Mouse (Mus musculus) CH12.LX (cell line): Measurements from ENCODE around the gene Cilp2. TPM values are rescaled to one million over a fixed set of nuclear protein-coding genes. Genes with fewer than 3 reads are reported as not detected.

Experiments
- DNase-seq: peaks from one replicate; pipeline ENCODE4 v3.0.0-alpha.2; 2013; ENCODE audit errors: extremely low read depth
- H3K27ac ChIP-seq: 2 replicates; pipeline ENCODE4 v1.5.1; 2012; ENCODE audit warnings: low read depth, mild to moderate bottlenecking, control low read depth, moderate library complexity; ENCODE audit not compliant: insufficient read depth
- H3K27me3 ChIP-seq: replicated peaks from 2 replicates; pipeline ENCODE3; 2012; ENCODE audit warnings: inconsistent platforms
- H3K36me3 ChIP-seq, 2 experiments: replicated peaks in 1 of 2; 2 replicates each; pipeline versions ENCODE3 to v1.6.1; 2012; ENCODE audit warnings: inconsistent platforms in 1 of 2, low read length in 1 of 2, mild to moderate bottlenecking in 1 of 2, mixed read lengths in 1 of 2, moderate library complexity in 1 of 2; ENCODE audit not compliant: control insufficient read depth in 1 of 2, insufficient read depth in 1 of 2
- H3K4me1 ChIP-seq, 2 experiments: 2 replicates each; pipeline ENCODE4 v1.6.1; 2012; ENCODE audit warnings: inconsistent platforms in 1 of 2, moderate library complexity in 1 of 2; ENCODE audit not compliant: insufficient read depth in 2 of 2, control insufficient read depth in 1 of 2
- H3K4me2 ChIP-seq: 2 replicates; pipeline ENCODE4 v1.6.1; 2012; ENCODE audit warnings: low read depth, mild to moderate bottlenecking, control low read depth; ENCODE audit not compliant: poor library complexity, insufficient read depth, severe bottlenecking
- H3K4me3 ChIP-seq, 3 experiments: fragments of 150-350 bp in 1 of 3; sonication (generic) in 1 of 3; replicated peaks in 1 of 3; 2 replicates each; pipeline versions ENCODE3 to v1.5.1; 2011 to 2012; ENCODE audit warnings: low read depth in 2 of 3, low read length in 2 of 3, mild to moderate bottlenecking in 2 of 3, moderate library complexity in 2 of 3, control low read depth in 1 of 3, improper control_type of control experiment in 1 of 3, inconsistent platforms in 1 of 3, mixed read lengths in 1 of 3; ENCODE audit not compliant: poor library complexity in 1 of 3
- H3K79me2 ChIP-seq: replicated peaks from 2 replicates; pipeline ENCODE4 v1.6.1; 2012; ENCODE audit warnings: mild to moderate bottlenecking, moderate library complexity; ENCODE audit not compliant: control insufficient read depth, poor library complexity, insufficient read depth, severe bottlenecking; ENCODE audit errors: extremely low read depth
- H3K9ac ChIP-seq: 2 replicates; pipeline ENCODE4 v1.6.1; 2012; ENCODE audit warnings: low read depth, mild to moderate bottlenecking, control low read depth, moderate library complexity; ENCODE audit not compliant: insufficient read depth
- H3K9me3 ChIP-seq: replicated peaks from 2 replicates; pipeline ENCODE3; 2012; ENCODE audit warnings: low read length, inconsistent platforms, mixed read lengths
- BHLHE40 ChIP-seq: IDR thresholded peaks from 2 replicates; pipeline ENCODE4 v1.6.1; 2011; ENCODE audit warnings: mild to moderate bottlenecking, low read depth, low read length, improper control_type of control experiment
- CTCF ChIP-seq, 2 experiments: IDR thresholded peaks in 1 of 2; conservative IDR thresholded peaks in 1 of 2; 2 replicates each; pipeline ENCODE4 v1.5.1; 2011 to 2012; ENCODE audit warnings: low read depth in 2 of 2, low read length in 2 of 2, improper control_type of control experiment in 1 of 2, inconsistent platforms in 1 of 2, mild to moderate bottlenecking in 1 of 2, moderate library complexity in 1 of 2
- E2F4 ChIP-seq: IDR thresholded peaks from 2 replicates; pipeline ENCODE4 v1.6.1; 2011; ENCODE audit warnings: low read depth, low read length, improper control_type of control experiment; ENCODE audit not compliant: insufficient replicate concordance
- ELF1 ChIP-seq: IDR thresholded peaks from 2 replicates; pipeline ENCODE4 v1.6.1; 2014; ENCODE audit warnings: low read depth, mild to moderate bottlenecking, inconsistent platforms, low read length, improper control_type of control experiment
- EP300 ChIP-seq: IDR thresholded peaks from 2 replicates; pipeline ENCODE4 v1.6.1; 2011; ENCODE audit warnings: low read length, improper control_type of control experiment
- ETS1 ChIP-seq: conservative IDR thresholded peaks from 2 replicates; pipeline ENCODE4 v1.6.1; 2012; ENCODE audit warnings: low read depth, mild to moderate bottlenecking, inconsistent platforms, low read length, improper control_type of control experiment, moderate library complexity
- GABPA ChIP-seq: IDR thresholded peaks from 2 replicates; pipeline ENCODE4 v1.6.1; 2012; ENCODE audit warnings: low read depth, low read length, improper control_type of control experiment, inconsistent platforms; ENCODE audit not compliant: insufficient replicate concordance
- HCFC1 ChIP-seq: IDR thresholded peaks from 2 replicates; pipeline ENCODE4 v1.6.1; 2012; ENCODE audit warnings: low read depth, mild to moderate bottlenecking, inconsistent platforms, low read length, improper control_type of control experiment
- IRF4 ChIP-seq: IDR thresholded peaks from 2 replicates; pipeline ENCODE4 v1.6.1; 2014; ENCODE audit warnings: low read depth, mild to moderate bottlenecking, inconsistent platforms, low read length, improper control_type of control experiment
- JUN ChIP-seq: IDR thresholded peaks from 2 replicates; pipeline ENCODE4 v1.6.1; 2011; ENCODE audit warnings: low read depth, mild to moderate bottlenecking, low read length, improper control_type of control experiment, moderate library complexity; ENCODE audit not compliant: insufficient read depth
- JUND ChIP-seq: conservative IDR thresholded peaks from 2 replicates; pipeline ENCODE4 v1.6.1; 2011; ENCODE audit warnings: low read depth, low read length, improper control_type of control experiment
- KAT2A ChIP-seq: IDR thresholded peaks from 2 replicates; pipeline ENCODE4 v1.6.1; 2012; ENCODE audit warnings: low read length, improper control_type of control experiment, inconsistent platforms; ENCODE audit not compliant: insufficient replicate concordance
- MAFK ChIP-seq: IDR thresholded peaks from 2 replicates; pipeline ENCODE4 v1.6.1; 2011; ENCODE audit warnings: low read length, improper control_type of control experiment; ENCODE audit not compliant: insufficient replicate concordance
- MAX ChIP-seq: IDR thresholded peaks from 2 replicates; pipeline ENCODE4 v1.6.1; 2011; ENCODE audit warnings: low read length, improper control_type of control experiment
- MAZ ChIP-seq: IDR thresholded peaks from 2 replicates; pipeline ENCODE4 v1.6.1; 2012; ENCODE audit warnings: low read depth, mild to moderate bottlenecking, inconsistent platforms, low read length, improper control_type of control experiment, moderate library complexity
- MXI1 ChIP-seq: IDR thresholded peaks from 2 replicates; pipeline ENCODE4 v1.6.1; 2011; ENCODE audit warnings: mild to moderate bottlenecking, low read depth, low read length, improper control_type of control experiment
- MYC ChIP-seq: IDR thresholded peaks from 2 replicates; pipeline ENCODE4 v1.6.1; 2011; ENCODE audit warnings: low read depth, mild to moderate bottlenecking, improper control_type of control experiment, low read length
- NELFE ChIP-seq: IDR thresholded peaks from 2 replicates; pipeline ENCODE4 v1.6.1; 2011; ENCODE audit warnings: low read depth, low read length, improper control_type of control experiment
- NRF1 ChIP-seq: IDR thresholded peaks from 2 replicates; pipeline ENCODE4 v1.6.1; 2014; ENCODE audit warnings: low read depth, mild to moderate bottlenecking, inconsistent platforms, low read length, improper control_type of control experiment, moderate library complexity
- PAX5 ChIP-seq: IDR thresholded peaks from 2 replicates; pipeline ENCODE4 v1.6.1; 2012; ENCODE audit warnings: low read length, inconsistent platforms, mixed read lengths
- POLR2A ChIP-seq: IDR thresholded peaks from 2 replicates; pipeline ENCODE4 v1.6.1; 2011; ENCODE audit warnings: low read depth, mild to moderate bottlenecking, improper control_type of control experiment, low read length
- RAD21 ChIP-seq: IDR thresholded peaks from 2 replicates; pipeline ENCODE4 v1.6.1; 2011; ENCODE audit warnings: low read depth, mild to moderate bottlenecking, low read length, improper control_type of control experiment, moderate library complexity
- RCOR1 ChIP-seq: conservative IDR thresholded peaks from 2 replicates; pipeline ENCODE4 v1.6.1; 2012; ENCODE audit warnings: low read depth, mild to moderate bottlenecking, inconsistent platforms, low read length, improper control_type of control experiment
- SIN3A ChIP-seq: IDR thresholded peaks from 2 replicates; pipeline ENCODE4 v1.6.1; 2012; ENCODE audit warnings: low read length, improper control_type of control experiment, inconsistent platforms
- SMC3 ChIP-seq: IDR thresholded peaks from 2 replicates; pipeline ENCODE4 v1.6.1; 2011; ENCODE audit warnings: low read depth, low read length, improper control_type of control experiment
- TBP ChIP-seq: conservative IDR thresholded peaks from 2 replicates; pipeline ENCODE4 v1.6.1; 2011; ENCODE audit warnings: low read depth, low read length, improper control_type of control experiment
- TCF12 ChIP-seq: IDR thresholded peaks from 2 replicates; pipeline ENCODE4 v1.6.1; 2014; ENCODE audit warnings: low read depth, mild to moderate bottlenecking, inconsistent platforms, low read length, improper control_type of control experiment
- UBTF ChIP-seq: IDR thresholded peaks from 2 replicates; pipeline ENCODE4 v1.6.1; 2012; ENCODE audit warnings: low read depth, mild to moderate bottlenecking, inconsistent platforms, low read length, improper control_type of control experiment, moderate library complexity
- ZC3H11A ChIP-seq: IDR thresholded peaks from 2 replicates; pipeline ENCODE4 v1.6.1; 2012; ENCODE audit warnings: low read depth, mild to moderate bottlenecking, inconsistent platforms, low read length, improper control_type of control experiment
- ZKSCAN1 ChIP-seq: IDR thresholded peaks from 2 replicates; pipeline ENCODE4 v1.6.1; 2012; ENCODE audit warnings: low read depth, inconsistent platforms, low read length, improper control_type of control experiment, borderline replicate concordance
- ZNF384 ChIP-seq: IDR thresholded peaks from 2 replicates; pipeline ENCODE4 v1.6.1; 2012; ENCODE audit warnings: low read depth, low read length, improper control_type of control experiment, inconsistent platforms
- dilution Hi-C: fragments of 300-500 bp; cut with MboI; formaldehyde crosslinking; loops from 2 replicates; pipeline ENCODE4 v1.14.3; 2020; ENCODE audit warnings: low sequenced_read_pairs; ENCODE audit not compliant: extremely low pct_unique_long_range_greater_than_20kb, extremely low pct_ligation_motif_present
- in situ Hi-C: fragments of 300-500 bp; cut with MboI; formaldehyde crosslinking; loops from 3 replicates; pipeline ENCODE4 v1.14.3; 2019; ENCODE audit warnings: low sequenced_read_pairs, low pct_ligation_motif_present, low pct_unique_long_range_greater_than_20kb, mixed read lengths
- polyA plus RNA-seq: library from polyadenylated mRNA; unstranded; fragments of >175 nt; gene quantifications from 2 replicates; pipeline ENCODE4 v1.2.1, GENCODE M21; 2012; ENCODE audit warnings: low read depth; ENCODE audit not compliant: insufficient read length
- total RNA-seq, 2 experiments: library from RNA; depleted of rRNA; stranded (reverse); fragments of 300-350 nt in 1 of 2; fragments of >200 nt in 1 of 2; gene quantifications; 2 replicates each; pipeline ENCODE4 v1.2.3; 2012 to 2014

Cilp2 gene
- total and polyA plus RNA-seq, 3 experiments: 0.04 to 0.08 TPM; not detected in 1

DNA sequence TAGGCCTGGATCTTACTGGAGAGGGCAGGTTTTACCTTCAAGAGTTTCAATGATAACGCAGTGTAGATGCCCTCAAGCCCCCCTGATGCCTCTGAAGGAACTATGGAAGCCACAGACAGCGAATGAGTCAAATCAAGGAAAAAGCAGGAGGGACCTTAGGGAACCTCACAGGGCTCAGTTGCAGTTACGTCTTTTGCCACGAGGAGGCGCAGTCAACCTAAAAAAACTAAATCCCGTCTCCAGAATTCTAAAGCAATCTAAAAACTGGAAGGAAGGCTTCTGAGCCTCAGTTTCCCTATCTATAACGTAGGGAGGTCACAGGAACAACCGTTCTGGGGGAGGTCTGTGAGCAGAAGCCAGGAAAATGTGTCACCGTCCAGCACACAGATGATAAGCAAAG, 13.3 kb downstream of the Cilp2 start:
- H3K4me3 ChIP-seq: no peak overlapping the region
- dilution Hi-C loops: no loop called here
- H3K36me3 ChIP-seq: no peaks in the 10 kb centered on the region
- peak; percentile 55 for DNase-seq
- no peaks in the 10 kb centered on the region for H3K27me3 ChIP-seq
- in situ Hi-C loops: no loop called here
- H3K9ac ChIP-seq: no peak overlapping the region
- no peaks in the 10 kb centered on the region for H3K79me2 ChIP-seq
- no peak for TF ChIP-seq POLR2A
- TF ChIP-seq ZNF384: 0 out of 2 replicates have a peak, but pooled peaks have one; percentile 32
- TF ChIP-seq RCOR1: no peak
- TF ChIP-seq TCF12: 0 out of 2 replicates have a peak, but pooled peaks have one; percentile 29
- no peak for TF ChIP-seq MAZ
- no peak for TF ChIP-seq ZKSCAN1
- TF ChIP-seq MYC: peak; percentile 35; the same call in 1 of the 2 replicates
- no peak for TF ChIP-seq E2F4
- TF ChIP-seq MAFK: no peak
- TF ChIP-seq JUND: peak; percentile 31; the same call in 1 of the 2 replicates
- TF ChIP-seq TBP: no peak
- TF ChIP-seq SMC3: peak; percentile 91
- TF ChIP-seq NRF1: no peak
- TF ChIP-seq PAX5: no peak
- no peak for TF ChIP-seq JUN
- no peak for TF ChIP-seq KAT2A
- TF ChIP-seq HCFC1: no peak
- peak; percentile 37; the same call in 1 of the 2 replicates for TF ChIP-seq SIN3A
- 0 out of 2 replicates have a peak, but pooled peaks have one; percentile 8 for TF ChIP-seq EP300
- no peak for TF ChIP-seq GABPA
- TF ChIP-seq ETS1: no peak
- TF ChIP-seq MXI1: no peak
- no peak for TF ChIP-seq BHLHE40
- peak; percentile 90 to 95 for TF ChIP-seq CTCF (conservative IDR thresholded peaks at IDR 0.05 in 1 of 2, IDR thresholded peaks at IDR 0.05 in 1 of 2; ENCODE audit: low read depth in 2 of 2, low read length in 2 of 2)
- TF ChIP-seq RAD21: peak; percentile 92
- no peak for TF ChIP-seq UBTF
- TF ChIP-seq IRF4: peak; percentile 25; the same call in 1 of the 2 replicates
- TF ChIP-seq MAX: no peak
- TF ChIP-seq NELFE: no peak; the same call in 1 of the 2 replicates
- peak; percentile 68 for TF ChIP-seq ZC3H11A
- peak; percentile 35; the same call in 1 of the 2 replicates for TF ChIP-seq ELF1
- no peak overlapping the region for H3K4me2 ChIP-seq
- H3K27ac ChIP-seq: no peak overlapping the region
- H3K9me3 ChIP-seq: no peaks in the 10 kb centered on the region
- H3K4me1 ChIP-seq: no peaks in the 10 kb centered on the region
